Mouse (Mus musculus) adrenal gland (tissue): ENCODE data around the gene Bivm.

ENCODE experiments used
- intact Hi-C: fragments of 180-260 bp; cut with DNase I; formaldehyde crosslinking; loops from one replicate; pipeline ENCODE4 v1.15.1; 2025
- long read RNA-seq, 2 experiments: library from polyadenylated mRNA; unstranded; transcript quantifications; one replicate each; pipeline ENCODE4 v2.0.0; 2020; ENCODE audit warnings: borderline replicate concordance in 1 of 2; ENCODE audit not compliant: insufficient replicate concordance in 1 of 2

Gene Bivm
- long read RNA-seq, experiment 1, partial matches to known transcripts: 2 of 4 reads
- long read RNA-seq, experiment 1, other reads (novel, unspliced or antisense): 1 of 4 reads
- long read RNA-seq, experiment 2: 0 reads

DNA sequence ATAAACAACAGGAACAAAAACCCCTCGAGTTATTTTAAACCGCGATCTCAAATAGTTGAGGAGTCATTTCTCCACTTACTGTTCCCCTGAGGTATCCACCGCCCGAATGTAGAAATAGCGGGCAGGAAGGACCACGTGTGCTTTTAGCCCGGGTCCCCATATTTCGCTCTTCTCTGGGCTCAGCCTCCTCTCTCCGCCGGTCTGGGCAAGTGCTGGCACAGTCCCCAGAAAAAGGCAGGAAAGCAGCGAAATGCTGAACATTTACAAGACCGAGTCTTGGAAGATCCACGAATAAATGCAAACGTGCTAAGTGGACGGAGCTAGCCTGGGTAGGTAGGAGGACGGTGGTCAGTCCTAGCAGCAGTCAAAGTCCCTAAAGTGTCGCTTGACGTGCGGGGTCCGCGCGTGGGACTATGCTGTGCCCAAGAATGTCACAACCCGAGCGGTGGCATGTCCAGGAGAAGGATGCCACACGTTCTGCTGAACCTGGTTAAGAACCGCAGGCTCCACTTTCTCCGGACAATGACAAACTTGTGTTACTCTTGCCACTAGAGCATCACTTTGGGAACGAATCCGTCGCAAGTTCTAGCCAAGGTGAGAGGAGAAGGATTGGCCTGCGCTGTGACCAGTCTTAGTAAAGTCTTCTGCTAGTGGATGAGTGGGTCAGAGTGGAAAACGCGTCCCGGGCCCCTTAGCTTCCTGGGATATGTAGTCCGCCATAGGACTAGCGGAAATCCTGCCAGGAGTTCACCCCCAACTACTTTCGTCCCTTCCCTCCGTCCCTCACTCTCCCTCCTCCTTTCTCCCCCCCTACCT is at the start of gene Bivm, which contains the start of gene Kdelc1:
TSS of gene Bivm (plus strand) at position 719 of the 816 bp plus-strand sequence.
TSS of gene Kdelc1 (minus strand) at position 570 of the 816 bp plus-strand sequence.
- intact Hi-C loops: no loop called here

DNA sequence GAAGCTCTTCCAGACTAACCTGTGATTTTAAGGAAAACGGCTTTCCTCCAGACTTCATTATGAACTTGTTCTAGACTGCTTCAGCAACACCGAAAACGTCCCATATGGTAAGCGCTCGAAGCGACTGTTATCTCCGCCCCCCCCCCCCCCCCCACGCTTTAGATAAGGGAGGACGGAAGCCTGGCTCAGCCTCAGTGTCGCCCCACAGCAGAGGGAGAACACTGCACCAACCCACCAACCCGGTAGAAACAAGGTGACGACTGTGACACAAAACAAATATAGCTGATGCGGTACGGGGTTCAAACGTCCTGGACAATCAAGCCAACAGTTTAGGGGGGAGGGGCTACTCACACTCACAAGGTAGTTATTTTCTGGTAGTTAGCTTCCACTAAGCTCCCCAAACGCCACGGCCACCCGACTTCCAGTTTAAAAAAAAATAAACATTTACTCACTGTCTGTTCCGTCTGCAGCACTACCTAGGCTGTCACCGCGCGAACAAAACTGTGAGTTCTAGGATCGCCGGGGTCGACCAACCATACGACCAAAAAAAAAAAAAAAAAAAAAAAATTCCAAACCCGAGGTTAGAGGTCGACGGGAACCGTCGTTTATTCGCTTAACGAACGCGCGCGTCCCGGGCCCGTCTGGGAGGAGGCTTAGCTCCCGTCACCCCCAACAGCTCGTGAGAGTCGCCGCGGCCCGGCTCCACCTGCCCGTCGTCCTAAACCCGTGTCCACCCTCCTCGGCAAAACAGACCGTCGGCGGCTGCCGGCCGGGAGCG is 17.1 kb upstream of the Bivm start:
- intact Hi-C loops: no loop called here

DNA sequence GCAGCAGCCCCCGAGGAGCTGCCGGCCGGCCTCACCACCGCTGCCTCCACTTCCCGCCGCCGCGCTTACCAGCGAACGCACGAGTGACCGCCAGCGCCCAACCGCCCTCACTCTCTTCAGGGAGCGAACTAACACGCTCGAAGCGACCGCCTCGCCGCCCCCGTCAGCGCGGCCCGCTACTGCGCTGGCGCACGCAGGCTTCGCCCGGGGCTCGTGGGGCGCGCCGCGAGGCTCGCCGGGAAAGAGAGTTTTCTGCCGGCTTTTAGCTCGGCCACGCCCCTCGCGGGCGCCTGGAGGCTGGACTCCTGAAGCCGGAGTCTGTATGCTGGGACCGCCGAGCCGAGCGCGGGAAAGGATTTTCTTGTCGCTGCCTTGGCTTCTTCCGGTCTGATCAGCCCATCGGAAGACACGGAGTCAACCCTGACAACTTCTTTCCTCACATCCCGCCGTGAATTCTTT is 16.5 kb upstream of the Bivm start, which contains the start of gene Tex30:
TSS of gene Tex30 (minus strand) at position 183 of the 459 bp plus-strand sequence.
- intact Hi-C loops: no loop called here

DNA sequence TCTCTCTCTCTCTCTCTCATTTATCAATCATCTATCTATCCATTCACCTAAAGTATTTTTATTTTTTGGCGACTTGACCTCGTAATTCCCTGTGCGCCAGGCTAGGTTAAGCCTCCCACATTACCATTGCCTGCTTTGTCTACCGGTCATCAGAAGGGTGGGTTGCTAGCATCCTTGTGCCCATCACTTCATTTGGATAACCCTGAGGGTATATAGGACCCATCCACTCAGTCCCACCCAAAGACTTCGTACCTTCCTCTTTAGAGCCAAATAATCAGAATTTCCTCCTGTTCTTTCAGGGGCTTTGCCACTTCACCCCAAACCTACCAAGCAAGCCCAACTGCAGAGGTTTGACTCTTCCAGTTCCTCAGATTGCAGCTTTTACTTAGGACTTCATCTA is 15.8 kb upstream of the Bivm start:
- intact Hi-C loops: no loop called here

DNA sequence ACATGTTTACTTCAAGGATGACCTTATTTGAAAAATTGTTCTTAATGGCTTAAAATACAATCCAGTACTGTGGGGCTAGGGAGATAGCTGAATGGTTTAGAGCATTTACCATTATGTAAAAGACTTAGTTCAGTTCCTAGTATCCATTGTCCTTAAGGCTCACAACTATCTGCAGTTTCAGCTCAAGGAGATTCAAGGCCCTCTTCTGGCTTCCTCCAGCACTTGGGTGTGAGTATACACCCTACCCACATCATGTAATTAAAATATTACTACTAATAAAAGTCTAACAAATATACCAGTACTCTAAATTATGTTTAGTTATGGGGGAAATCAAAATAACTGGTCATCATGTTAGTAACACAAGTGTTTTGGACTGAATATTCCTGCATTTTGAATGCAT is 1.2 kb upstream of the Bivm start:
- intact Hi-C loops: no loop called here

DNA sequence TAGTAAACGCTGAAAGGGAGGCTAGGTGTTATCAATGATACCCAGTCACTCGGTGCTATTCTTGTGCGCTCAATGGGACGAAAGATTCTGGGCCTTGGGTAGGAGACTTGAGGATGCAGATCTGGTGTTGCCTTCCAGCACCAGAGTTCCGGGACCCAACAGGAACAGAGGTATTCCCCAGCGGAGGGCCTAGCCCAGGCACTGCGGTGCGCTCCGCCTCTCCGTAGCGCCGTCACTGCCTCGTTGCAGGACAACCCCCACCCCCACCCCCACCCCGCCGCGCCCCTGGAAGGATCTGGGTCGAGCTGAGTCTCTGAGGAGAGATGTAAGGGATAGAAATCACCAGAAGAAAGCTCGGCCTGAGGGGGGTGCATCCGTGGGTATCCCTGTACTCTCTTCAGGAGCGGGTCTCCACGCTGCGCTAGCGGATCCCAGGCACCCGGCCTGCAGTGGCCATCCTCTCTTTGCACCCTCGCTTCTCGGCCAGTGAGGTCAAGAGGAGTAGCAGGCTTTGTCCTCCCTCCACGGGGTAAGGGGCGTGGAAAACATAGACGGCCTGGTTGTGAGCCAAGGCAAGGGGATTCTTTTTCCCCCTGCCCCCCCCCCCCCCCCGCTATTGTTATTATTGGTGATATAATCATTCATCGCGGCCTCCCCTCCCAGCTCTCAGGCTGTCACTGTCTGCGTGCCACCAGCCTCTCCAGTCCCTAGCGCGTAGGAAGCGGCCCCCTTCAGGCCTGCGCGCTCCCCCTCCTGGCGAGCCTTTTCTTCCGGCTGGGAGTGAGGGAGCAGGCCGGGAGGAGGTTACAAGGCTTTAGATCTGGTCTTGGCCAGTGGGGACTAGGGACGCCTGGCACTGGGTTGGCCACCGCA is 680 bp downstream of the Bivm start:
- intact Hi-C loops: no loop called here

DNA sequence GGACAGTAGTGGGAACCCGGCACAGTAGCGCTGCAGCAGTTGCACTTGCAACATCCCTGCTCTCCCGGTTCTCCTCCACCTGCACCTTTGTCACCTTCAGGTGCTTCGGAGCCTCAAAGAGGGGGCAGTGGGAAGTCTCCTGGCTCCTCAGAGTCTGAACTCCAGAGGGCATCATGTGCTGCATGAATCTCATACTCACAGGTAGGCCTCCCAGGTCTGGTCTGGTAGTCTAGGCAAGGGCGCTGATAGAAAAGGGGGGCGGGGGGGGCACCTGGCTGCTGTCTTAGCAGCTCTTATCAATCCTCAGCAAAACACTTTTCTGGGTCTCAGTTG is 1.3 kb downstream of the Bivm start:
- intact Hi-C loops: no loop called here

DNA sequence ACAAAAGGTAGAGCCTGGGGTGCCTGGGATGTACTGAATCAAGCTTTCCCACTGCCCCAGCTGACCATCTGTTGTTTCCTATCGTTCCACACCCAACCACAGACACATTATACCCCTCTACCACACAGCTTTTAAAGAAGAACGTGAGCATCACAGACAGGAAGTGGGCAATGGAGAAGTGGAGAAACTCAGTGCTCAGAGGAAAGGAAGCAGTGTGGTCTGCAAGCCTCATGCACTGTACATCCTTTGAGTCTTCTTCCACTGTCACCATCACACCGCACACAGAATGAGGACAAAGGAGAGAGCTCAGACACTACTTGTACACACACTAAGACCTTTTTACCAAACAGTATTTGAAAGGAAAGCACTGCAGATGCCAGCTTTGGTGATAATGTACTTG is 3.5 kb downstream of the Bivm start:
- intact Hi-C loops: no loop called here

DNA sequence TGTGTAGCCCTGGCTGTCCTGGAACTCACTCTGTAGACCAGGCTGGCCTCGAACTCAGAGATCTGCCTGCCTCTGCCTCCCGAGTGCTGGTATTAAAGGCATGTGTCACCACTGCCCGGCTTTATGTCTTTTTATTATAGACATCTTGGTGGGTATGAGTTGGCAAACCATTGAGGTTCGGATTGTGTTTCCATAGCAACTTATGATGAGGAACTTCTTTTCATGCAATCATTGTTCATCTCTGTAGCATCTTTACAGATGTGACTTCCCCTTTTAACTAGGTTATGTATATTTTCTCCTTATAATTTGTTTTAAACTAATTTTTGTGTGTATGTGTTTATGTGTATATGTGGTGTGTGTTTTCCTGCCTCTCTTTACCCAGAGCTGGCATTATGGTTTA is 6.8 kb downstream of the Bivm start:
- intact Hi-C loops: no loop called here

DNA sequence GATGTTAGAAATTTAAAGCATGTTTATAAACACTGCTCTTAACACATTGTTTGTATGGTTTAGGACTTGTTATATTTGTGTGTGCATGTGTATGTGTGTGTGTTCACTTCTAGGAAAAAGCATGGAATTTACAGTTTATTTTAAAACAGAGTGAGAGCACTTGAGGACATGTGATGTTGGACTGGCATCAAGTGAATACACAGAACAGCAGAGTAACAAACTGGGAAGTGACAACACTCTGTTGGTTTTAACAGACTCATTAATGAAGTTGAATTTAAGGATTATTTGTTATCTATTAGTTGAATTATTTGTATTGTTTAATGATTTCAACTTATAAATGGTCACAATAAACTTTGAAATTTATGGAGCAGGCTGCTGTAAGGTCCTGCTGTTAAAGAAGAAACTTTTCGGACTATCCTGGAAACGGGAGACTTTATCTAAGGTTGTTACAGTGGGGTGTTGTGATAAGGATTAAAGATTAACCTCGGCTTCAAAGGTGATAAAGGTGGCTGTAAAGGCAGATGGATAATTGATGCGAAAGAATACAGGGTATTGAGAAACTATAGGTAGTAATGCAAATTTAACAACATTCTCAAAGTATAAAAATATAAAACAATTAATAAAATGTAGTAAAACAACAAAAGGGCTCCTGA is 11.3 kb downstream of the Bivm start:
- intact Hi-C loops: no loop called here

DNA sequence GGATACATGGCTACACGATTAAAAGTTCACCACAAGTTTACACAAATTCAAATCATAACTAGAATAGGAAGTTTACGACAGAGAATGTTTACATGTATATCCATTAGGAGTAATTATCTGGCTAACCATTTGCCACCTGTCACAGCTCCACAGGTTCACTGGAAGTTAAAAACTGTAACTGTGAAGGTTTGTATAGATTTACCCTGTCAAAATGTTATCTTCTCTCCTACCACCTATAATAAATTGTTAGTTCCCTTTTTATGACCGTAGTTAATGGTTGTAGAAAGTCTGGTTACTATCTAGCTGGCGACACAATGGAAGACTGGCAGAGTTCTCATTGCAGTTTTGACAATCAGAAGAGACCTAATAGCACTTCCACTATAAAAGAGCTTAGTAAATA is 21.5 kb downstream of the Bivm start:
- intact Hi-C loops: no loop called here

DNA sequence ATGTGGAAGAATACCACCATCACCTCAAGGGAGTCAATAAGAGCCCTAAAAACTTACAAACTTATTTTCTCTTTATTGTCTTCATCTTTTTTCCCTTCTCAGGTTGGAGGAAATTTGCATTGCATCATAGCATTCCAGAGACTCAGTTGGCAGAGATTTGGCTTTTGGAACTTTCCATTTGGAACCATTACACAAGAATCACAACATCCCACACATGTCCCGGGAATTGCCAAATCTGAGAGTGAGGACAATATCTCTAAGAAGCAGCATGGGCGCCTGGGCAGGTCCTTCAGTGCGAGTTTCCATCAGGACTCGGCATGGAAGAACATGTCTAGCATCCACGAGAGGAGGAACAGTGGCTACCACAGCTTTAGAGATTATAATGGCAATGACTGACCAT is 24.0 kb downstream of the Bivm start:
- intact Hi-C loops: no loop called here

DNA sequence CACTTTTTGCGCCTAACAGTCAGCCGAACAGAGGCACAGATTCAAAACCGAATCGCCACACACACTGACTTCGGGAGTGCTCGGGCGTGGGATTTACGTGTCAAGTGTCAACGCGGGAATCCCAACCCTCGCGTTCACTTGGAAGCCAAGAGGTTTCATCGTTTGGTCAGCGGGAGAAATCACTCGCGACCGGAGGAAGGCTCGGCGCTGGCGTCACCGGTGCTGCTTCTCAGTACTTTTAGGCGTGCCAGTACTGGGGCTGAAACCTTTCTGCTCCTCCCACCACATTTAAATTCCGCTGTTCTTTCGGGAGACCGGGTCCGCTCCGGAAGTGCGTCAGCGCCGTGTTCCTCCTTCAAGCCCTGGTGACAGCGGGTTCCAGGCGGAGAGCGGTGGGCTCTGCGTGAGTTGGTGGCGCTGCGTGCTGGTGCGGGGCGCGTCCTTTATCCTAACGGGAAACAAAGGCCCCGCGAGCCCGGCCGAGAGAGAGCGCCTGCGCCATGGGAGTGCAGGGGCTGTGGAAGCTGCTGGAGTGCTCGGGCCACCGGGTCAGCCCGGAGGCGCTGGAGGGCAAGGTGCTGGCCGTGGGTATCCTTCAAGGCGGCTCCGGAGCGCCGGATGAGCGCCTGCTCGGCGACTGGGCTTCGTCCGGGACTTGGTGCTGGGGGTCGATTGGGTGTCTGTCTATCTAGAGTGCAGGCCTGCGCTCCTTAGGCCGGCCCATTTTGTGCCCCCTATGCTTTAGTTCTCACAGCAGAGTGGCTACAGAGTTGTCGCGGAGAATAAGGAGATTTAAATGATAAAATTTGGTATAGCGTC is 29.0 kb downstream of the Bivm start, which contains the start of gene Ercc5:
TSS of gene Ercc5 (plus strand) at position 182 of the 819 bp plus-strand sequence.
- intact Hi-C loops: no loop called here

DNA sequence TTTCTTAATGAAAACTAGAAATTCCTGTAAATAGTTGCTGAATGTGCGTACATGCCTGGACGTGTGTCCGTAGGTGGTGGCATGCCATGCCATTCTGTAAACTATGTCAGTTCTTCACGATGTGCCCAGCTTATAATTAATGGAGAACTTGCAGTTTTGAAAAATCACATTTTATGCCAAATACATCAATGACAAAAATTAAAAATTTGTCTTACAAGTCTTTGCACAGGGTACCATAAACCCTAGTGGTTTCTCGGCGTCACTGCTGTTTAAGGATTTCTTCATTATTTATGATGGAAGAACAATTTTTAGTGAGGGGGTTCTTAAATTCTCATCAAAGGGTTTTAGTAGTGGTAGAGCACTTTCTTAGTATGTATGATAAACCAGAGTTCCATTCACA is 29.9 kb downstream of the Bivm start:
- intact Hi-C loops: no loop called here

DNA sequence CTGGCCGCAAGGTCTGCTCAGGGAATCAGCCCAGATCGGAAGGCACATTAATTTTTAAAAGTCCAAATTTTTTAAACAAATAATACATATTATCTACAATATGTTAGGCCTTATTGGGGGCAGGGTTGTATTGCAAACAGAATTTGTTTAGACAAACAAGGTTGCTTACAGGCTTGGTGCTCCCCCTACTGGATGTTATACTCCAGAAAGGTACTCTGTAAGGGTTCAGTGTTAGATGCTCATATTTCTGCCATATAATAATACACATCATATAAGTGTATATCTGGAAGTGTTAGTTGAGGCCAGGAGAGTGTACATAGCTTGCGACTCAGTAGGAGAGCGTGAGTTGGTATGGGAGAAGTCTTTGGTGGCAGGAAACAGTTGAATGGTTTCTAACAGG is 36.5 kb downstream of the Bivm start:
- intact Hi-C loops: no loop called here

DNA sequence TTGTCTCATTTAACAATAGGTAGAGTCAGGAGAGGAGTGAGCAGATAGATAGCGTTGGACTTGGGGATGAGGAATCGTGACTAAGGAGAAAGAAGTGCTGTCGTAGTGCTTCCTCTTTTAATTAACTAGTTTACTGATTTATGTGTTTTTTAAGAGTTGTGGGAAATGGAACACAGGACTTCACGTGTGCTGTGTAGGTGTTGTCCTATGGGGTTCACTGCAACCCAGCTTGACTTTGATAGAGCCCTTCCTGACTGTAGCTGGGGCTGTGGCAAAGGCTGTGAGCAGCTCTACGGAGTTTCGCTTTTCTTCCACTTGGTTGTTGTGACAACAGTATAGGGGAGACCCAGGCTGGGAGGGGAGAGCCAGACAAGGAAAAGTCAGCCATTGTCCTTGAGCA is 39.6 kb downstream of the Bivm start:
- intact Hi-C loops: no loop called here

DNA sequence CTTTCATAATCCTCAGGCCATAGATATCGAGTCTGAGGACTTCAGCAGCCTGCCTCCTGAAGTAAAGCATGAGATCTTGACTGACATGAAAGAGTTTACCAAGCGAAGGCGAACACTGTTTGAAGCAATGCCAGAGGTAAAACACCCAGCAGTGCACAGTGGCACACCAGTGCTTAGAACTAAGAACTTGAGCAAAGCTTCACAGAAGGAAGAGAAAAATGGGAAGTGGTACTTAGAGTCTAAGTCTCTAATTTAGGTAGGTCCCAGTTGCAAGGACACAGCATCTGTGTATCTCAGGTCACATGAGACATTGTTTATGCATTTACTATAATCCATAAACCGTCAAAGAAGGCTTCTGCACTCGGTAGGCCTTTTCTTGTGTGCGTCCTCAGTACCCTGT is 43.1 kb downstream of the Bivm start:
- intact Hi-C loops: no loop called here

DNA sequence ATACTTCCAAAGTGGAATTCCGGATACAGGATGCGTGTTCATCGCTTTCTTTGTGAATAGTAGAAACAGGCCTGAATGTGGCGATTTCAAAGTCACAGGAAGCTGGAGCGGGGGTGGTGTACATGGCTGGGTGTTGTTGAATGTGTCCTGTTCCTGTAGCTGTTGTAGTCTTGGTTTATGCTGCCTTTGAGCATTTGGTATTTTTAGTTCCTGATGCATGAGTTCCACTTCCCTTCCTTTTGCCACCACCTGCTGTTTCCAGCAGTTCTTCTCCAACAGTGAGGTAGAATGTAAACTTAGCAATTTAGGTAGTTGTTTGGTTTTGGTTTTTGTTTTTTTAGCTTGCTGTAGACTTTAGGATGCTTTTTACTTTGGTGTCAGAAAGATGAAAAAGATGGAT is 43.6 kb downstream of the Bivm start:
- intact Hi-C loops: no loop called here

DNA sequence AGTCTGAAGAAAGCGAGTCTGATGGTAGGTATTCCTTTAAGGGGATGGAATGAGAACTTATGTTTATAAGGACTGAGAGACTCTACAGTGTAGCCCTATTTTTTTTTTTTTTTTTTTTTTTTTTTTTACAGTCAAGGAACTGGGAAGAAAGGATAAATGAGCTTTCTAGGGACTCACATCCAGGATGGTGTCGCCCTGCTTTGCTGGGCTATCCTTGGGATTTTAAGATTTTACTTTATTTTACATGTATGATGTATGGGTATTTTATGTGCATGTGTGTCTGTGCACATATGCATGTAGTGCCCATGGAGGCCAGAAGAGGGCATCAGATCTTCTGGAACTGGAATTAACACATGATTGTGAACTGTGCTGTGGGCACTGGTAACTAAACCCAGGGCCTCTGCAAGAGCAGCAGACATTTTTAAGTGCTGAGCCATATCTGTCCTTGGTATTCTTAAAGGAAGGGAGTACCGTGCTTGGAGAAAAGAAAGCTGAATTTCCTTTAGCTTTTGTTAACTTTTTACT is 49.2 kb downstream of the Bivm start:
- intact Hi-C loops: no loop called here

DNA sequence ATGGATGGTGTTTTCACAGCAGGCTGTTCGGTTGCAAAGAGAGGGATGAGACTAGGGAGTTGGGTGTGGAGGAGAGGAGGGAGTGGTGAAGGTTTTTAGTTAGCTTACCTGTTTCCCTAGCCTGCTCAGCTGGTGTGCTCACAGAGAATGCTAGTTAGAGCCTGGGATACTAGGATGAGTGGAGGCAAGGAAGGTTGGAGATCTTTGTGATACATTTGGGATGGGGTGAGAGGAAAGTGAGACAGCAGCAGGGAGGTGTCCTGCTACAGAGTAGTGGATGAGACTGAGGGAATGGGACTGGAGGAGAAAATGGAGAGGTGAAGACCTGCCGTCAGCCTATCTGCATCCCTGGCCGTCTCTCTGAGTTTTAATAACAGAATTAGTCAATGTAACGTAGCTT is 53.9 kb downstream of the Bivm start:
- intact Hi-C loops: no loop called here
